Mouse (Mus musculus): Measurements from ENCODE around the gene Baz2b.

Gene Baz2b

GRCm38 (mm10) chr2:60050667-60051460 lies 158.8 kb downstream of the Baz2b start:
- DNase-seq (ENCODE audit: low spot score in 2 of 2), result no peak

DNA sequence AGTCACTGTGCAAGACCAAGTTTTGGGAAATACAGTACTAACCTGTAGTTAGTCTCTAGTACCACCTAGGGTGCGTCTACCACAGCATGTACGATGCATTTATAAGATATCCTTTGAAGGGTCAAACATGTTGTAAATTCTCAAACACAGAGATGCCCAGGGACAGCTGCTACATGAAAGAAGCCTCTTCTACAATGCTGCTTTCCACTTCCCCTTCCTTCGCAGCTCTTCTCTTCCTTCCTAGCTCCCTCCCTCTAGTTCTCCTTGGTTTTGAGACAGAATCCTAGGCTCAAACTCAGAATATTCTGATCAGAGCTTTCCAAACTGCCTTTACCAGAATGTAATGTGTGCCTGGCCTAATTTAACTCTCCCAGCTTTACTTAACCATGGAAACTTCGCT lies 159.8 kb downstream of the Baz2b start:
- no peak for DNase-seq (ENCODE audit: low spot score in 2 of 2)

- DNase-seq (ENCODE audit: low spot score in 2 of 2), result no peak
Observed at GRCm38 (mm10) chr2:60049351-60049750, 160.3 kb downstream of the Baz2b start.

DNA sequence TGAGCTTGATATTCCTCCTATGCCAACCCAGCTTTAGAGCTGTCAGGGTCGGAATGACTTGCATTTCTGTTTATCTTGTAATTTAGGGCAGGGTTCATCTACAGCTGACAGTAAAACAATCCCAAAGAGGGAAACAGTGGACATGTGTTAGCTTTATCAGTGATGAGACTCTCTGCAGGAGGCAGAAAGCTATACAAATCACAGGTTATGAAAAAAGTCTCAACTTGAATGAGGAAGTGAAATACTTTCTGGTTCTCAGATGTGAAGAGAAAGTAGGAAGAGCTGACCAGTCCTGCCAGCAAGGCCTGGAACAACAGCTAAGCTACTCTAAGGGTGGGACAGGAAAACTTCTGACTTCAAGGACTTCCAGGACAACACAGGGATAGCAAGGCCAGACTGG lies 163.6 kb downstream of the Baz2b start:
- DNase-seq (ENCODE audit: low spot score in 2 of 2), result no peak

DNA sequence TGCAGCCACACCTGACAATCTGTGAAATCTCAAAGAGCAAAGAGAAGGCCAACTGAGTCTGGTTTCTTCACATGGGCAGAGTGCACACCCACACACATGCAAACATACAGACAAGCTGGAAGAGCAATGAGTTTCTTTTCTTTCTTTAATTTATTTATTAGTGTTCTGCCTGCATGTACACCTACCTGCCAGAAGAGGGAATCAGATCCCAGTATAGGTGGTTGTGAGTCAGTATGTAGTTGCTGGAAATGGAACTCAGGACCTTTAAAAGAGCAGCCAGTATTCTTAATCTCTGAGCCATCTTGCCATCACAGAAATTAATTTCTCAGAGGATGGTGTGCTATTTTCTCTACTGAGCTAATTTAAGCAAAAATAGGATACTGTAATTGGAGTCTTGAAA lies 164.7 kb downstream of the Baz2b start:
- DNase-seq (ENCODE audit: low spot score in 2 of 2), result no peak

GRCm38 (mm10) chr2:60044540-60044939 lies 165.1 kb downstream of the Baz2b start:
- DNase-seq (ENCODE audit: low spot score in 2 of 2), result no peak

DNA sequence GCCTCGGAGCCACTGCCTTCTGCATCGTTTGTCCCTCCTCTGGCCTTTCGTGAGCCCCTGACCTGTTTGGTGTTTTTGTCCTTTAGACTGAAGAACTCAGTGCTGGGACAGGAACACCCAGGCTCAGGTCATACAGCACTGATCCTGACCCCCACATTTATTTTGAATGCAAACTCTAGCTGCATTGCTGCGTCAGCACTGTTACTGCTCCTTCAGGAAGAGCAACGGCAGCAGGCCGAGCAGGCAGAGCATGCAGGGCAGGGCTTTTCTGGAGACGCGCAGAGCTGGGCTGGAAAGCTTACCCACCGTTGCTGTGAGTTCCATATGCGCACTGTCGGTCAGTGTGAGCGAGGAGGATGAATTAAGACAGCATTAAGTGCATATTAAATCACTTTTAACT lies 166.9 kb downstream of the Baz2b start:
- no peak for DNase-seq (ENCODE audit: low spot score in 2 of 2)

DNA sequence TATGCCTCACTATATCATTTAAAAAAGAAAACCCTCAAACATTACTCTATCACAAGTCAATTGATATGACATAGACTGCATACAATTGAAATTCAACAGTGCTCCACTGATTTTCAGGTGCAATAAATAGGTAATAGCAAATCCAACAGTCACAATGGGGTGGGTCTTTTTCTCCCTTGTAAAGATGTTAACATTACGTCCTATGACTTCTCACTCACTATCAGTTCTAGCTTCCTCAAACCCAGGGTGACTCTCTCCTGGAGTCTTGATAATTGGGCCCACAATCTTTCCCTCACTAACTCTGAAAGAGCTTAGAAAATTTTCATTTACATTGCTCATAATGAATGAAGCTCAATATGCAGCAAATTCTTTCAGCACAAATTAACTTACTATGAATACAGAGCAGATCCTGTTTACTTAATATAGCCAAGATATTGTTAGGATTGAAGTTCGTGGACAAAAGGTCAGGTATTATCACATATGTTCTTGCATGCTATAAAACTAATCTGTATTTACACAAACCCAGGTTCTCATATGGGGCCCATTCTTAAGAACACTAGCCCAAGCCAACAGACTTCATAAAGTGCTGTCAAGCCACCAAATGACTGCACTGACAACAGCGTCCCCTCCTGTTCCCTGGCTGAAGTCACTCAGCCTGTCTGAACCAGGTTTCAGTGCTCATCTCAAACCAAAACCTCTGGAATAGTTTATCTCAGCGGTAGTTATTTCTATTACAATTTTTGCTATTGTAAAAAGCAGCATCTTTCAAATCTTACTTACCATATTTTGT lies 168.0 kb downstream of the Baz2b start:
- no peak for DNase-seq (ENCODE audit: low spot score in 2 of 2)

DNA sequence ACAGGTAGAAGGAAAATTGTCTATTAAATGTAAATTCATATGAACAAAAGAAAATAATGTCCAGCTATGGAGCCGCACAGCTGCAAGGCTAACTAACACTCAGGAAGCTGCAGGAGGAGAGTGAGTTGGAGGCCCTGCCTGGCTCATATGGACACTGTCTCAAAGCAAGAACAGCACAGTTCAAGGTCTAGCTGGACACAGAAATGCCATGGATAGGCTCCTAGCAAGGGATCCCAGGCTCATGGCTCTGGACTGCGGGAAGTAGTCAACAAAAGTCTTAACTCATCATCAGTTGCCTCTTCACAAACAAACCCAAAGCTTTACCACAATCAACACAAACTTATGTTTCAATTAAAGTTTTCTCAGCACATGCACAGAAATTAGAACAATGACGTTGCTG lies 169.5 kb downstream of the Baz2b start:
- DNase-seq (ENCODE audit: low spot score in 2 of 2), result no peak

DNA sequence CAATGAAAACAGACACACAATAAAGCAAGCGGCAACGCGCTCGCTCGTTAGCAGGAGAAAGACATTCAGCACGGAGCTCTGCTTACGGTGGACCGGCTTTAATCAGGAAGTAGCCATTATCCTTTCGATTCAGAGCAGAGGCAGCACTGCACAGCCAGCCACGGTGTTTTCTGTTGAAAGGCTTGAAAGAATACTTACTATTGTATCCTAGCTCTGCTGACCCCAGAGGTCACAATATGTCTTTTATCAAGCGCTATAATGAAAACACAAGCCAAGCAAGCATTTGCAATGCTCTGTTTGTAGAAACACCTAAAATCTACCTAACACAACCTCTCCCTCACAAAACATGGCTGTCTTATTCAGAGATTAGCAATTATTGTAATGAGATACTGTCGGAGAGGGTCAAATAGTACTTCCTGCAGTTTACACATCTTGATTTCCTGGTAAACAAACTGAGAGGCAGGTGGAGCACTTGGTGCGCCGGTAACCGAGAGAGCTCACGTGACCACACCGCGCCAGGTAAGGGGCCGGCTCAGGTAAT lies 172.6 kb downstream of the Baz2b start:
- DNase-seq (ENCODE audit: low spot score in 2 of 2), result no peak

GRCm38 (mm10) chr2:60036361-60036760 lies 173.3 kb downstream of the Baz2b start:
- DNase-seq (ENCODE audit: low spot score in 2 of 2), result no peak

DNA sequence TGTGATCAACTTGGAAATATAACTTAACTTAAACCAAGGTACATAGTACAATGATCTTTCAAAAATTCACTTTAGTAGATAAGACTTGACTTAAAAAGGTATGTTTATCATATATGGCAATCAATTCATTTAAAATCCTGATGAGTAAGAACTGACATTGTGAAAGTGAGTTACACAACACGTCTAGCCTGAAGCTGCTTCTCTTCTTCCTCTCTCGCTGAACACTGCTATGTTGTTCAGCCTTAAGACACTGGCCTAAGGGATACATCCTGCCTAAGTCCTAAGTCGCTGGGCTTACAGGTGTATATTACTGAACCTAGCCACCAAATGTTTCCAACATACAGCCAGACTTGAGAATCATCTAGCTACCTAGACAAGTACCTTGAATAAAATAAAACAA lies 178.6 kb downstream of the Baz2b start:
- DNase-seq (ENCODE audit: low spot score in 2 of 2), result no peak

- DNase-seq (ENCODE audit: low spot score in 2 of 2), result no peak
Observed at GRCm38 (mm10) chr2:60029020-60029419, 180.6 kb downstream of the Baz2b start.

- no peak for DNase-seq (ENCODE audit: low spot score in 2 of 2)
Observed at GRCm38 (mm10) chr2:60027166-60027565, 182.5 kb downstream of the Baz2b start.

DNA sequence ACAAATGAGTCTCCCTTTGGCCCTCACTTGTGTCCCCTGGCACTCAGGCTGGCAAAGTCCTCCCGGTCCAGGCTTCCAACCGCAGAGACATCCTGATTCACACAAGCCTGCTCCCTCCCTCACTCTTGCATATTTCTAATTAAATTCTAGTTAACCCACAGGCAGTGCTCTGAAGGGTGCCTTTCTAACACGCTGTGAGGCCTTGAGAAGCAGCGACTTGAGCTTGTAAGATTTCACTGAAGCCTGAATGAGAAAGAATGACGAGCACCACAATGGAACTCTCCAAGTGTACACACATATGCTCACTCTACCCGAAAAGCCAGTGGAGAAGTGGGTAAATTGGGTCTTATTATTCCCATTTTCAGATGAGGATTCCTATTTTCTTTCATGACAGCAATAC lies 183.1 kb downstream of the Baz2b start:
- no peak for DNase-seq (ENCODE audit: low spot score in 2 of 2)

GRCm38 (mm10) chr2:60023777-60024176 lies 185.9 kb downstream of the Baz2b start:
- DNase-seq (ENCODE audit: low spot score in 2 of 2), result no peak

DNA sequence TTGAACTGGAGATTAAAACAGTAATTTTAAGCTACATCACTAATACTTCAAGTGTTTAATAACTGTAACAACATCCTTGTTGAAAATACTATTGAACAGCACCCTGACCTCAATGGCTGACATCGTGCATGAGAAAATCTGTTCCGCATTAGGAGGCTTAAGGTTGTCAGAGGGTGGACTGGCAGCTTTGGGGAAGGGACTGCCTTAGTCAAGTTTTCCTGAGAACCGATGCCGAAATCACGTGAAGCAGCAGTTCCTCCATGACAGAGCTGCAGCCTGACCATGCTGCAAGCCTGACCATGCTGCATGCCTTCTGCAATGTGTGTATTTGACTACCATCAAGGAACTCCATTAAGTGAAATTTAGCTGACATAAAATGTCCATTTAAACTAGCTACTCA lies 188.1 kb downstream of the Baz2b start:
- no peak for DNase-seq (ENCODE audit: low spot score in 2 of 2)

GRCm38 (mm10) chr2:60021138-60021537 lies 188.5 kb downstream of the Baz2b start:
- DNase-seq (ENCODE audit: low spot score in 2 of 2), result no peak

DNA sequence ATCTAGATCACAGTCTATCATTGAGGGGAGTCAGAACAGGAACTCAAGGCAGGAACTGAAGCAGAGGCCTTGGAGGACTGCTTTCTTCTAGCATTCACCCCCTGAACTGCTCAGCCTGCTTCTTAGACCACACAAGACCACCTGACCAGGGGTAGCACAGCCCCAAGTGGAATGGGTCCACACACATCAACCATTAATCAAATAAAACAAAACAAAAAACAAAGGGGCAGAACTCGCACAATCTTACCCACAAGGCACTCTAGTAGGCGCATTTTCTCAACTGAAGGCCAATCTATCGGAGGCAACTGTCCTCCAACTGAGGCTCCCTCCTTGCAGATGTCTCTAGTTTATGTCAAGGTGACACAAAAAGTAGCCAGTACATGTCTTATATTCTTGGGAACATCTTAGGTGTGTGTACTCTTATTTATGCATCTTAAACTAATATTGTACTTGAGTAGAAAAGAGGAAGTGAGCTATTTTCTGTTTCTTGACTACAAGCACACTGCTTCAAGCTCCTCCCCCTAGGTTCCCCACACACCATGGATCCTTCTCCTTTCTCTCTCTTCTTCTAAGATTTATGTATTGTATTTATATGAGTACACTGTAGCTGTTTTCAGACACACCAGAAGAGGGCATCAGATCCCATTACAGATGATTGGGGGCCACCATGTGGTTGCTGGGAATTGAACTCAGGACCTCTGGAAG lies 189.9 kb downstream of the Baz2b start:
- DNase-seq (ENCODE audit: low spot score in 2 of 2), result no peak

DNA sequence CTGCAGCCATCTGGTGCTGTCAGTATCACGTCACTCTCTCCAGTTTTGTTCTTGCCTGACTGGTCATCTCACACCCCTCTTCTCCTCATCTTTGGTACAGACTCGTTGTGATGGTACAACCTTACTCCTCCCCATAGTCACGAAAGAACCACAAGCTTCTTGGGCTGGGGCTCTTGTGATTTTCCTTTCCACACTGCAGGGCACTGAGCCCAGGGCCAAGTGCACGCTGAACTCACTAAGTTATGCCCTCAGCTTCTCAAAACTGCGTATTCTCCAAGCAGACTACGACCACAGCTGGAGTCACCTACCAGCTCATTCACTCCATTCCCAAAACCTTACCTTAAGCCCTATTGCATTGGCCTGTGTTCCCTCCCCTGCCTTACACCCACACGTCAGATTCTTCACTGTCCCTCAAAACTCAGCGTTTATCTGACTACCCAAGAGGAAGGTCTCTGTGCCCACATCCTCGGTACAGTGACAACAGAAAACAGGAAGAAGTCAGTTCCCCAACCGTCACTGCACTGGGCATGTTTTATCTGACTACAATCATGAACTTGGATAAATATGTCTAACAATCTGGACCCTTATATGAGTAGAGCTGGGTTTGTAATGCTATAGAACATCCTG lies 190.7 kb downstream of the Baz2b start:
- peak; percentile 21 to 35 for DNase-seq (ENCODE audit: low spot score in 2 of 2)

GRCm38 (mm10) chr2:60011526-60011925 lies 198.1 kb downstream of the Baz2b start:
- no peak for DNase-seq (ENCODE audit: low spot score in 2 of 2)

GRCm38 (mm10) chr2:60003665-60004045 lies 206.0 kb downstream of the Baz2b start:
- no peak for DNase-seq (ENCODE audit: low spot score in 2 of 2)

Measured in thymus, postnatal 10 days (tissue).